Mouse (Mus musculus) urinary bladder, adult 2 months (tissue): Measurements from ENCODE around the gene Eif4h. TPM values are rescaled to one million over a fixed set of nuclear protein-coding genes. Genes with fewer than 3 reads are reported as not detected.

Experiments
- DNase-seq: peaks from one replicate; pipeline ENCODE4 v3.0.0; 2022; ENCODE audit warnings: low spot score
- polyA plus RNA-seq: library from polyadenylated mRNA; depleted of rRNA; stranded (reverse); fragments of >200 nt; gene quantifications from 2 replicates; pipeline ENCODE4 v1.2.3, GENCODE M21; 2012; rRNA removed

Gene Eif4h
- polyA plus RNA-seq: 221 and 232 TPM in 2 replicates

DNA sequence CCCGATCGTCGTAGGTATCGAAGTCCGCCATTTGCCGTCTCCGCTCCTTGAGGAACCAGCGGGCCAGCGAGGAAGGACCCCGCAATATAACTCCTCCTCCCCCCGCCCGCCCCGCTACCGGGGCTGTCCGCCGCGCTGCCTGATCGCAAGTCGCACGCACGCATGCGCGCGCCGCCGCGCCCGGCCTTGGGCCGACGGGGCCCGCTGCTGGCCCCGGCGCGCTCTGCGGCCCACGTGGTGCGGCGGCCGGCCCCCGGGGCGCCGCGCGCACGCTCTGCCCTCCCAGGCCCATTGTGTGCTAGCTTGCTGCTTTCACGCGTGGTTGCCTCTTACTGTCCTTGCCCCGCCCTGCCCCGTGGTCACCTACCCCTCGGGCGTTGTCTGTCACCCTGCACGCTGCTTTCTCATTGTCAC is at the start of gene Eif4h:
Gene Eif4h (minus strand): TSS at position 222 of the 414 bp plus-strand sequence.
- peak; percentile 95 for DNase-seq

DNA sequence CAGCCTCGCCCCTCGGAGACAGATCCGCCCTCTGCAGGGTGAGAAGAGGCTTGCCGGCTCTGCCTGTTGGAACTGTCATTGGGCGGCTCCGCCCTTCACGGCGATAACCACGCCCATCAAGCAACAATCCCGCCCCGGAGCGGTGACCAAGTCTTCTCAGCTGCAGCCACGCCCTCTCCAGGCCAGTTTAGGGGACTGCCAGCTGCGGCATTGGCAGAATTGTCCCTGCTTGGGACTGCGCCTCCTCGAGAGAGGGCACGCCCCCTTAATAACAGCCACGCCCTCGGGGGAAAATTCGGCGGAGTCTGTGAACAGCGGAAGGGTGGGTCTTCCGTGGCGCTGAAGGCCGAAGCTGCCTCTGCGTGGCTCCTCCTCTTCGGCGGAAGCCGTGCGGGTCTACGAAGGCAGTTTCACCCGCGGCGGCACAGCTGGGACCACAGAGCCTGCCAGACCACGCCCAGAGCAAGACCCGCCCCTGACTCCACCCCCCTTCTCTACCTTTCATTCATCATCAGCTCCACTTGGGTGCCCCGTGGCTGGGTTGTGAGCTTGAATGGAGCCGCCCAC is 49.5 kb upstream of the Eif4h start:
- DNase-seq: peak; percentile 90

- DNase-seq: no peak
Measured at GRCm38 (mm10) chr5:134688086-134688717, 48.9 kb upstream of the Eif4h start, which contains the start of gene Limk1. Gene Limk1, minus strand, starts transcription at chr5:134688598.

- no peak for DNase-seq
Measured at GRCm38 (mm10) chr5:134687187-134687586, 47.9 kb upstream of the Eif4h start.

DNA sequence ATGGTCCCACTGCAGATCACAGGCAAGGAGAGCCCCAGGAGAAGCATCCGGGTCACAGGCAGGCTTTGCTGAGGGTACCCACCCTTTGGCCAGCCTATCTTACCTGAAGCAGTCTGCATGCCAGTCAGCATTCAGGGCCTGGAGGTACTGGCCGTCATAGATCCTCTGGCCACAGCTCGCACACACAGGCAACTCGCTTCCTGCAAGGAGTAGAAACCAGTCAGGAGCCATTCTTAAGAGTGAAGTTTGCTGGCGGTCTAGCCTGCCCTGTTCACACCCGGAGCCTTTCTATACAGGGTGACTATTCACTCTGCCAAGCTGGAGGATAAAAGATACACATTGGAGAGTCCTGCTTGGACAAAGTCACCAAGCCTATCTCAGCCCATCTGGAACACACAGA is 47.3 kb upstream of the Eif4h start:
- DNase-seq: no peak

GRCm38 (mm10) chr5:134684398-134684797 is 45.1 kb upstream of the Eif4h start:
- DNase-seq: no peak

DNA sequence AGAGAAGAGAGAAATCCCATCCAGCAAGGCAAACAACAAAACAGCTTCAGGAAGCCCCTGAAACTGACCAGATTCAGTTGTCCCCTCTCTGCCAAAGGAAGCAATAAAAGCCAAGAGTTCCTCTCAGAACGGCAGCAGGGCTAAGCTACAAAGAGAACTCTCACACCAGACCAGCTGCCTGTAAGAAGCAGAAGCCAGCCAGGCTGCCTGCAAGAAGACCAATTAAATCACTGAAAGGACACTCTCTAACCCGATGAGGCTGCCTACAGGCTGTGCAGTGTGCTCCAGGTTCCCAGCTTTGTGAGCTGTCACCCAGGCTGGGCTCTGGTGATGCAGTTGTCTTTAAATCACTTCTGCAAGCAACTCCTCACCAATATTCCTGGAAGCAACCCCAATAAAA is 44.5 kb upstream of the Eif4h start:
- no peak for DNase-seq

DNA sequence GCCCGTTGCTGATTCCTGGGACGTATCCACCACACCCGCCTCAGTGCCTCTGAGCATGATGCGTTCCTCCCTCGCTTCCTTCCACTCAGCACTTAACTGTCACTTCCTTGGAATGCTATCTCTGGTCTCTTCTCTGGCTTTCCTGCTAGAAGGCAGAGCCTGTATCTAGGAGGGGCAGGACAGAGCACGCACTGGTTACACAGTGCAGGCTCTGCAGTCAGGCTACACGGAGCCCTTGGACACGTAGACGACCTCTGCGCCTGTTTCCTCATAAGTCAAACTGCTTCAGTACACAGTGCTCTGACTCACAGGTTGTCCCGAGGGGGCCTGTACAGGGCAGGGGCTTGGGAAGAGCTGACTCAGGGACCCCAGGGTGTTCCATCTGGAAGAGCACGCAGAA is 40.9 kb upstream of the Eif4h start:
- peak; percentile 38 for DNase-seq

GRCm38 (mm10) chr5:134678827-134679546 is 39.7 kb upstream of the Eif4h start:
- DNase-seq: no peak

DNA sequence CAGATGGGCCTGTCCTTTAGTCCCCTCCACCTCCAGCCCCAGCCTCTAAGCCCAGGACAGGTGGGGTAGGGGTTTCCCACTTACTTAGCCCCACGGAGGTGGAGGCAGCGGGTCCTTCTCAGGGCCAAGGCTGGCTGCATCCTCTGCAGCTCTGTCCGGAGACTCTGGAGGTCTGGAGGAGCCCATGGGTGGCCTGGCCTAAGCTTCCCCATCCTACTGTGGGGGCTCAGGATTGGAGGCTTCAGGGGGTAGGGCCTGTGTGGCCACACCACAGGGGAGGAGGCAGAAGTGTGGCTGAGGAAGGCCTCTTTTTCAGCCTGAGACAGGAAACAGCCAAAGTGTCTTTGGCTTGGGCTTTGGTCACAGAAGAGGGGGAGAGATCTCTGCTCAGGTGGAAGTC is 38.7 kb upstream of the Eif4h start:
- DNase-seq: no peak

DNA sequence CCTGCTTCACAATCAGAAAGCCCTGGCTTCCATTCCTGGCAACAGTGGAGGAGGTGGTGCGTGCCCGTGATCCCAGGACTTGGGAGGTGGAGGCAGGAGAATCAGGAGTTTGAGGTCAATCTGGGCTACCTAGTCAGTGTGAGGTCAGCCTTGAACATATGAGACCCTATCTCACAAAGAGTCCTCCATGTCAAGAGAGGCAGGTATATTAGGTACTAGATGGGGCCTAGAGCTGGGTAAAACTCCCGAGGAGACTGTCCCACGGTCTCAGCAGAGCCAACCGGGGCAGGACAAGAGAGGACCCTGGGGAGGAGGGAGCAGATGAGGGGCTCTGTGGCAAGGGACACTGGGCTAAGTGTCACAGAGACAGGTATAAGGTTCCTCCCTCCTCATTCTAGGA is 38.2 kb upstream of the Eif4h start:
- no peak for DNase-seq

GRCm38 (mm10) chr5:134675956-134676759 is 36.9 kb upstream of the Eif4h start:
- peak; percentile 45 for DNase-seq

DNA sequence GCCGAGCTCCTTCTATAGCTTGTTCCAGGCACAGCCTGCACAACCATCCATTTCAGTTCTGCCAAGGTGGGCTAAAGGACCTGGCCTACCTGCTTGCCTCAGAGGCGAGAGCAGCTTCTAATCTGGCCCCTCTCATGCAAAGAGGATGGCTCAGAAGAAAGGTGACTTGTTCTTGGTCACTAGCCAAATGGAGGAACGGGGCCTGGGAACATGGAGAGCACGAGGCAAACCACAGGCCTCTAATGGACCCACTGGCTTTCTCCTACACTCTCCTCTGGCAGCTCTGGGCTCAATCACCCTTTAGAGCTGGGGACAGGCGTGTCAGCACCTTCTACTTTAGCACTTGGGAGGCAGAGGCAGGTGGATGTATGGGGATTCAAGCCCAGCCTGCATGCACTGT is 35.7 kb upstream of the Eif4h start:
- no peak for DNase-seq

DNA sequence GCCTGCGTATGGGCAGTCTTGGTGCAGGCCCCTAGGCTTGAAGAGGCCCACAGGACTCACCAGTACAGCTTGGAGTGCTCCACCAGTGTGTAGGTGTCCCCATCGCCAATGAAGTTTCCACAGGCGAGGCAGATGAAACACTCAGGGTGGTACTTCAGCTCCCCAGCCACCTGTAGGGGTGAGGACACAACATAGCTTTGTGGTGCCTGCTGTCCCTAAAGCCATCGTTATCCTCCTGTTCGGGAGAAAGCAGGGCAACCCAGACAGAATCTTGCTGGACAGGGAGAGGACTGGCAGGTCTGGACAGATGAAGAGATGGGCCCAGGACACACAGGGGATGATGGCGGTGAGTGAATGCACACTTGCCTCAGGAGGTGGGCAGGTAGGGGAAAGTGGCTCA is 33.3 kb upstream of the Eif4h start:
- no peak for DNase-seq

DNA sequence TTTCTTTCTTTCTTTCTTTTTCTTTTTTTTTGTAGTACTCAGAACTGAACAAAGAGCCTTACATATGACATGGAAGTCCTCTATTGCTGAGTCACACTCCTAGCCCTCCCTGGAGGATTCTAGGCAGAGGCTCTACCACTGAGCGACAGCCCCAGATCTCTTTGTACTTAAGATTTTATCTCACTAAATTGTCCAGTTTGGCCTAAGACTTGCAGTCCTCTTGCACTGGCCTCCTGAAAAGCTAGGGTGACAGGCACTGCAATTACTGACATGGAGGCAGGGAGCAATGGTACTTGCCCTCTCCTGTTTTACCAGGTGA is 32.9 kb upstream of the Eif4h start:
- no peak for DNase-seq

DNA sequence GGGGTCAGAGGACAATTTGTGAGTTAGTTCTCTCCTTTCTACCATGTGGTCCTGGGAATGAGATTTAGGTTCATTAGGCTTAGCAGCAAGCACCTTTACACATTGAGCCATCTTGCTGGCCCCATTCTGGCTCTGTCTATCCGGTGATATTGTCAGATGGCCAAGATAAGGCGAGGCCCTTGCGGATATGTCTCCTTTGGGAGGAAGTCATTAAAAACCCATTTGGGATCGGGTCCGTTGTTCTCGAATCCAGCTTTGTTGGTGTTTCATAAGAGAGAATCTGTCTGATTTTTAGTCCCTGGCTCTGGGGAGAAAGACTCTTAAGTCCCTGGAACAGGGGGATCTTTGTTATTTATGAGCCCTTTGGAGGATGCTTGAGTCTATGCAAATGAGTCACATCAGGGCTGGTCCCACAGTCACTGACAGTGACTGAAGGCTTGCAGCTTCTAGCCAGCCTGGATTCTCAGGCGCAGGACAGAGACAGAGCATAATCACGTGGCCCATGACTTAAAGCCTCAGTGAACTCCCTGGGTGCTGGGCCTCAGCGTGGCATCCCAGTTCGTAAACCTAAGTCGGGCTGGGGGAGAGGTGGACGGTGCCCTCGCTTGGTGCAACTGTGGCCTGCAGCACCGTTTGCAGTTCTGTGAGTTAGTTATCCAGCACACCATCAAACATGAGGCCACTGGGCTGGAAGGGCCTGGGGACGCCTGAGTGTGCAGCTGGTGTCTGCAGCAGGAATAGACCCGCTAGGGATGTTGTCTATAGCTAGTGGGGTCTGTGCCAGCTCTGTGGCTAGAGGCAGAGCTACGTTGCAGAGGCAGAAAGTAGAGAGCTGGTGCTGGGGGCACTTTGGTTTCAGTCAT is 32.3 kb upstream of the Eif4h start:
- DNase-seq: no peak

DNA sequence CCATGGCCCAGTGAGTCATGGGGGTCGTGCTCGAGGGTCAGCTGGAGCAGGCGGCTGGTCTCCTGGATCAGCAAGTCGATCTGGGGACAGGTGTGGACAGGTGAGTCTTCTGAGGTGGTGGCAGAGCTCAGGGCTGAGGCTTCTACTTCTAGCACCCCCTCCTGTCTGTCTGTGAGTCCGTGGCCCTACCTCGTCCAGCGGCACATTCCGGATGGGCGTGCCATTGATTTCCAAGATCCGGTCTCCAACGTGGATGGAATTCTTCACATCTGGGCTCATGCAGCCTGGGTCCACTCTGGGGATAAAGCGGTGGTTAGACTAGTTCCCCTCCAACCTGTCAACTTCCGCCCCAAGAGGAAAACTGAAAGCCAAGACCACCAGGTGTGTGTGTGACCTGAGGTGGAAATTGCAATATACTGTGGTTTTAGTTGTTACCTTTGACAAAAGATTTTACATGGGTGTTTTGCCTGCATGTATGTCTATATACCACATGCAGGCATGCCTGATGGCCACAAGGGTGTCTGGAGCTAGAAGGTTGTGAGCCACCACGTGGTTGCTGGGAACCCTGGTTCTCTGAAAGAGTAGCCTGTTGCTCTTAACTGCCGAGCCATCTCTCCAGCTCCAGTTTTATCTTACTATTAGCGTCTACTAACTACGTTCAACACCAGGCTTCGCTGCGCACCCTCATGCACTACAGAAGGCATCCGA is 29.9 kb upstream of the Eif4h start:
- DNase-seq: no peak

- no peak for DNase-seq
Measured at GRCm38 (mm10) chr5:134668495-134668894, 29.2 kb upstream of the Eif4h start.

- no peak for DNase-seq
Measured at GRCm38 (mm10) chr5:134656708-134657107, 17.4 kb upstream of the Eif4h start.

GRCm38 (mm10) chr5:134652015-134652414 is 12.7 kb upstream of the Eif4h start:
- DNase-seq: no peak

DNA sequence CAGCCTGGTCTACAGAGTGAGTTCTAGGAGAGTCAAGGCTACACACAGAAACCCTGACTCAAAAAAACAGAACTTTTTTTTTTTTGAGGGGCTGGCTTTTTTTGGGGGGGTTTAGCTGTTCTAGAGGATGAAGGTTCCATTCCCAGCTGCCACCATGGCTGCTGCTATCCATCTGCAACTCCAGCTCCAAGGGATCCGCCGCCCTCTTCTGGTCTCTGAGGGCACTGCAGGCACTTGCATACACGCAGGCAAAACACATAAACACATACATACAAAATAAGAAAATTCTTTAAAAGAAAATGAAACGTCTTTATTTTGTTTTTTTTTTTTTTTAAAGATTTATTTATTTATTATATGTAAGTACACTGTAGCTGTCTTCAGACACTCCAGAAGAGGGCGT is 11.6 kb upstream of the Eif4h start:
- DNase-seq: no peak
